Mouse (Mus musculus) bone marrow, adult 2 months (tissue): Measurements from ENCODE around the gene Smco1.

Source experiments
- CTCF ChIP-seq: fragments of 200-500 bp; IDR thresholded peaks from 2 replicates; pipeline ENCODE4 v1.5.1; 2011; ENCODE audit warnings: low read length, control low read depth; ENCODE audit not compliant: control insufficient read depth, insufficient read depth
- POLR2A ChIP-seq: fragments of 200-500 bp; IDR thresholded peaks from 2 replicates; pipeline ENCODE4 v1.6.1; 2011; ENCODE audit warnings: low read depth, mild to moderate bottlenecking, control low read depth, low read length, borderline replicate concordance; ENCODE audit not compliant: control insufficient read depth

DNA sequence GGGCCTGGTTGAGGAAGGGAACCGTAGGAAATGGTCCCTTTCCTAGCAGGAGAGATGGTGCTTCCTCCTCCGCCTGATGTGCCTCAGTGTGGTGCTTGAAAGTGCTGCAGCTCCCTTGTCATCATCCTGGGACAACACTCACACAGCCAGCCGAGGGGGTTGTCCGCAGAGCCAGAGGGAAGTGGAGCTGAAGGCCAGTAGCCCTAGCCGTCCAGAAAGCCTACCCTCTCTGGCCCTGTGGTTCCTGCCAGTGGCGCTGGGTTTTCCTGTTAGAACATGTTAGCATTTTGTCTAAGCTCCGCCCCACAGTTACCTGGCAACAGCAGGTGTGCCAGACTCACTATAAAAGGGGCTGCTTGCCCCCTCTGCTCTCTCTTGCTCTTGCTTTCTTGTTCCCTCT lies 52.7 kb downstream of the Smco1 start:
- TF ChIP-seq POLR2A (no peak), CTCF (no peak)
